Mouse (Mus musculus) cerebellum, postnatal 10 days (tissue): Measurements from ENCODE around the gene Fam49a.
"Not testable (repeated sequence)": the region's sequence is repeated elsewhere in the genome, so short reads cannot be mapped to it uniquely, and the experiment has no call there.

Source experiments
- DNase-seq, 2 experiments: peaks; one replicate each; pipeline ENCODE4 v3.0.0; 2021; ENCODE audit warnings: mixed read lengths in 2 of 2

Fam49a gene

DNA sequence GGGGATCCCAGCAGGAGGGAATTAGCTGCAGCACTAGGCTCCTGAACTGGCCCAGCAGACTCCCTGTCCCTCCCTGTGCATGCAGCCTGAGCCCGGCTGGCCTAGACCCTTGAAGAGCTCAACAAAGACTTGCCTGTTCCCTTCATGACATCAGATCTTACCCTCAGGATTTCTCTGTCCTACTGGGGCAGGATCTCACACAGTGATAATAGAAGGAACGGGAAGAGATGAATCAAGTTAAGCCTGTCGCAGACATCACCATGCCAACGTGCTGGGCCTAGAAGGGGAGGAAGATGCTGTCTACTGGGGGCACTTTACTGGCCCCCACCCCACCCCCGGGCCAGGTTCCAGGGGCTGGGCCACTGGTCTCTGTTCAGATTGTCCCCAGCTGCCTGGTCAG is 53.1 kb downstream of the Fam49a start:
- DNase-seq: peak; percentile 42 to 44

DNA sequence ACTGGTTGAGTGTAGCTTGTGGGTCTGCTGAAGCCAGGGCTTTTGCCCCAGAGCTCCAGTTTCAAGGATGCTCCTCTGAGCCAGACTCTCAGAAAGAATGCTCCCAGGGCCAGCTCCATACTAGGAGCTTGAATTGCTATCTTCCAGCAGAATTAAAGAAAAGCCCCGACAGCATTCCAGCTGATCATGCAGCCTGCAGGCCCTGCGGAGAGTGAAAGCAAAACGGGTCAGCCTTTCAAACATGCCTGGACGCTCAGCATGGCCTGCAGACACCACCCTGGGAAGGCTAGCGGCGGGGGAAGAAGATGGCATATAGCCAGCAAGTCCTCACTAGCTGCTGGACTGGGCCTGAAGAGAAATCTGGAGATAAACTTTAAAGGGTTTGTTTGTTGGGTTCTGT is 55.0 kb downstream of the Fam49a start:
- DNase-seq: peak; percentile 40 to 52

DNA sequence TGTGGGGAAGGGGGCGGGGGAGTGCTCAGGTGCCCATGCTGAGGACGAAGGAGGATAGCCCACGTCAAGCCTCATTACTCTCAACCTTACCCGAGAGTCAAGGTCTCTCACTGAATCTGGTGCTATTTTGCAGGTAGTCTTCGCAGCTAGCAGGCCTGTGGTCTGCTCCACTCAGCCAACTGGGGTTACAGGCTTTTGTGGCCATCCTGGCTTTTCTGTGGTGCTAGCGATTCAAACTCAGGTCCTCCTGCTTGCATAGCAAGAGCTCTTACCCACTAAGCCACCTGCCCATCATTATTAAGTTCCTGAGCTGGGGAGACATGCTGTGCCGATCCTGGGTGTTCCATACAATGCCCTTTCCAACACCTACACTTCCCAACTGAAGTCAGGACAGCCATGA is 55.7 kb downstream of the Fam49a start:
- no peak for DNase-seq

DNA sequence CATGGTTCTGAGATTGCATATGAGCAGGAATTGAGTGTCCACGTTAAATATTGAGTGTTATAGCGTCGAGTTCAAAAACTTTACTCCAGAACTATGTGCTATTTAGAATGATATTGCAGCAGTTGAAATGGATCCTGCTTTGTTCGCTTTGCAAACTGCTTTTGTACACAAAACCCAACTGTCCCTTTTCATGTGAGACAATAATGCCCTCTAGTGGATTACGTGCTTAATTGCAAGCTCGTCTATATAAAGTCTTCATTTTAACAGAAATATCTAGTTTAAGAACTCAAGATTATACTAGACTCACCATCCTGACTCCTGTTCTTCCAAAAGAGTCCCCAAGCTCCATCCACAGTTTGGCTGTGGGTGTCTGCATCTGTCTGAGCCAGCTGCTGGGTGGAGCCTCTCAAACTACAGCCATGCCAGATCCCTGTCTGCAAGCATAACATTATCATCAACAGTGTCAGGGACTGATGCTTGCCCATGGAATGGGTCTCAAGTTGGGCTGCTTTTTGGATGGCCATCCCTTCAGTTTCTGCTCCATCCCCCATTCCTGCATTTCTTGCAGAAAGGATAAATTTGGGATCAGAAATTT is 56.3 kb downstream of the Fam49a start:
- DNase-seq: peak; percentile 33 to 66

- no peak for DNase-seq
Observed at GRCm38 (mm10) chr12:12320693-12321092, 58.8 kb downstream of the Fam49a start.

- DNase-seq: no peak
Observed at GRCm38 (mm10) chr12:12321111-12321510, 59.2 kb downstream of the Fam49a start.

GRCm38 (mm10) chr12:12323084-12323483 is 61.1 kb downstream of the Fam49a start:
- DNase-seq: no peak

DNA sequence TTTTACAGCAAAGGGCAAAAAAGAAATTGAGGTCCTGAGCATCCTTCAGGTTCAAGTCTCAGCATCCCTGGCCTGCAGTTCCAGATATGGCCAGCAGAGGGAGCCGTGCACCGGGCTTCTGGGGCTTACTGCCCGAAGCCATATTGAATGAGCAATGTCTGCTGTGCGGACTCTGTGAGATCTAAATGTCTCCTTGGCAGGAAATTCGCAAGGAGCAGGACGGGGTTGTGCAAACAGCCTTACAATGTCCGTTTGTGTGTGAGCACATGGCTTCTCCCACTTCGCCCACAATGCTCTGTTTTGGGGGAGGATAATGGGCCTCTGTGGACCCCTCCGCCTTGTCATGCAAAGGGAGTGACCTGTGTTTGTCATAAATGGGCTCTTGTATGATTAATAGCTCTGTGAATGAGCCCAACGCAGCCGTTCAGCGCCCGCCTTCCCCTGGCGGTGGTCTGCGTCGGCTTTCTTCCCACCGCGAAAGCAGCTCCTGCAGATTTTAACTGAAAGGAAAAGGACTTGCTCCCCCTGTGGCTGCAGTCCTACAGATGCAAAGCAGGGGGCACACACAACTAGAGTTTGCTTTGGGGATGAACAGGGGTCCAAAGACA is 61.8 kb downstream of the Fam49a start:
- peak; percentile 96 to 99 for DNase-seq

GRCm38 (mm10) chr12:12324266-12324665 is 62.3 kb downstream of the Fam49a start:
- DNase-seq: not testable (repeated sequence)

- no peak for DNase-seq
Observed at GRCm38 (mm10) chr12:12333526-12334310, 71.8 kb downstream of the Fam49a start.

DNA sequence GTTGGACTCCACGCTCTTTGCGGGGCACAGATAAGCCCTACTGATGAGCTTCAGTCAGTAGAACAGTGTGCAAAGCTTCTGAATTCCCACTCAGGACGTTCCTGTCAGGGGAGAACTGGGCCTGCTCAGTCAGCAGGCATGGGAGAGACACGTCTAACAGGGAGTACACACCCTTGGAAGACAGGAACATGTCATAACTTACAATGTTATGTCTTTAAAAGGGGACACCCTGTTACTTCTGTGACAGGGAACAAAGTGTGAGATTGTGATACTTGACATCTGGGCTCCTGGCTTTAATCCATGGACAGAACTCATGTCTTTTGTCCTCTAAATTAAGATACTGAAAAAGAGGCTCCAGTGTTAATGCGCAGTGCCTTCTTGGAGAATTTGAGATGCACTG is 72.5 kb downstream of the Fam49a start:
- no peak for DNase-seq

DNA sequence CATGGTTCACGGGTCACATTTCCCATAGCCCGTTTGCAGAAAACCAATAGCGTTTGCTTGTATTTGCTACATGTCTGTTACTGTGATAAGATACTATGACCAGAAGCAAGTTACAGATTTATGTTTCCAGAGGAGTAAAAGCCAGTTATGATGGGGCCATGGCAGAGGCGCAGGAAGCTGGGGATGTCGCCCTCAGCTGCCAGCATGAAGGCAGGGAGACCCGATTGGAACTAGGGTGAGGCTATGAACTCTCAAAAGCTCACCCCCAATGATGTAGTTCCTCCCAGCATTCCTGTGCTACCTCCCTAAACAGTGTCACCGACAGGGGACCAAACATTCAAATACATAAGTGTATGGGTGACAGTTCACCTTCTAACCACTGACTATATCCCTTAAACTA is 73.6 kb downstream of the Fam49a start:
- DNase-seq: no peak

DNA sequence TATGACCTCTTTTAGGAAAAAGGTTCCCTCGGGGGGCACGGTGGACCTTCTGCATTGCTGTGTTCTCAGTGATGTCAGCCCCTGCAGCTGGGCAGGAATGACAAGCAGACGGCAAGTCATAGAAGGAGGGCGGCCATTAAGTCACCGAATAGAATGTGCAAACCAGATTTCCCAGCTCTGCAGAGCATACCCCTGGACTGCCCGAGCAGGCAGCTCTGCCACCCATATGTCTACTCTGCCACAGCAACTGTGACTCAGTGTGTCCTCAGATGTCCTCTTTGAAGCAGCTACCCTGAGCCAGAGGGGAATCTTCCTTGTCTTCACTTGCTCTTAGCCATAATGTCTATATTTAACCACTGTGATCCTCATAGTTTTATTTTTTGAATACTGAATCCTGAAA is 75.4 kb downstream of the Fam49a start:
- DNase-seq: no peak

DNA sequence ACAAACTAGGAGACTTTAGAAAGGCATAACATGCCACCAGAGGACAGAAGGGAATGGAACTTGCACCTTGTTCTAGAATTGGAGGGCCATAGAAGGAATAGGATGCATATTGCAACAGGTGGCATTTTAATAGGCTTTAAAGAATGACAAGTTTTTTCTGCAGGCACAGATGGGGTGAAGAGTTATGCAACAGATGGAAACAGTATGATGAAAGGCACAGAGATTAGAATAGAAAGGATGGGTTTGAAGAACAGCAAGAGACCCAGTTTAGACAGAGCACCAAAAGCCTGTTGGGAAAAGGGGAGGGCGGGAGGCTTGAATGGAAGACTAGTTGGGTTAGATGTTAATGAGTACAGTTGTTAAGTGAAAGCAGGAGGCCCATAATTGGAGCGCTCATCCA is 81.4 kb downstream of the Fam49a start:
- no peak for DNase-seq

- no peak for DNase-seq
Observed at GRCm38 (mm10) chr12:12348625-12349024, 86.7 kb downstream of the Fam49a start.

DNA sequence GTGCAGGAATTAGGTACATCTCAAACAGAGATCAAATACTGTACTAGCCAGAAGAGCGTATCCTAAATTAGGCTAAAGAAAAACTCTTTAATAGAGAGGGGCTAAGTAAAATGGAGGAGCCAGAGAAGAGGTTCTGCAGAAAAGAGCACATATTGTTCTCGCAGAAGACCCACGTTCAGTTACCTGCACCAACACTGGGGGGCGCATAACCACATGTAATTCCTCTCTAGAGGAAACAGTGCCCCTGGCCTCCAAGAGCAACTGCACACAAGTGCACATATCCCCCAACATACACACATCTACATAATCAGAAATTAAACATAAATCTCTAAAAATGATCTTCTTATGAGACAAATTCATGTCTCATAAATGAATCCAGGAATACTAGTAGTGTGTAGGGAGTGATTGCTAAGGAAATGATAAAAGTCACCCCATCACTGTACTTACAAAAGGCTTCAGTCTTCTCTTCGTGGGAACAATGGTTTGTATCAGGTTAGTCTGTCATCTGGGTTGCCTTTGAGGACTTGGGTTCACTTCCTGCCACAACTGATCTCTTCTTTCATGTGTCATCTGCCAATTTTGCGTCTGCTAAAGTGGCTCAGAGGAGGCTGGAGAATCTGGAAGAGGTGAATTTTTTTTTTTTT is 87.8 kb downstream of the Fam49a start:
- DNase-seq: peak; percentile 20 to 38

DNA sequence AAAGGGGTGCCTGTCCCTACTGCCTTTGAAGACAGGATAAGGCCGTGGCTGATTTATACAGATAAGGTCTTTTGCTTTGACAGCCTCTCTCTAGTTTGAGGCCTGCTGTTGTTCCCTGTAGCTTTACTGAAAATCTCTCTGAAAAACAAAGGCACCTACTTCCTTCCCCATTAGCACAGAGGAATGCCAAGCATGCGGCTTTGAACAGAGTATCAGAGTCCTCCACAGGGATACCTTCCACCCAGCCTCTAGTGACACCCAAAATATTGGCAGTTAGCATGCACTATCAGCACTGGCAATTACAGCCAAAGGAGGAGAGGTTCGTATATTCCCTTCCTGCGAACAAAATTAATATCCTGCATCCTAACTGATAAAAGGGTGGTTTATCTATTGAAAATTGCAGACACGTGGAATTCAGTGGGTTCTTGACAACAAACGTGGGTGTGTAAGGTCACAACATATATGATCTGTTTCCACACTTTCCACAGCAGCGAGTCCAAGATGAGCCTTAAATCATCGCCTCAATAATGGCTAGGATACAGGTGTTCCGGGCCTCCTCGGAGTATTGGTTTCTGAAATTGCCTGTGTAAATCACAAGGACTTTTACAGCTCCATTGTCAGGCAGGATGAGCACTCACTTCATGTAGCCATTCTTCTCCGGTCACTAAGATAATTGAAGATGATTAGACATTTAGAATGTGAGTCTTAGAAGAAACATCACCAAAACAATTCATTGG is 90.0 kb downstream of the Fam49a start:
- DNase-seq: no peak

DNA sequence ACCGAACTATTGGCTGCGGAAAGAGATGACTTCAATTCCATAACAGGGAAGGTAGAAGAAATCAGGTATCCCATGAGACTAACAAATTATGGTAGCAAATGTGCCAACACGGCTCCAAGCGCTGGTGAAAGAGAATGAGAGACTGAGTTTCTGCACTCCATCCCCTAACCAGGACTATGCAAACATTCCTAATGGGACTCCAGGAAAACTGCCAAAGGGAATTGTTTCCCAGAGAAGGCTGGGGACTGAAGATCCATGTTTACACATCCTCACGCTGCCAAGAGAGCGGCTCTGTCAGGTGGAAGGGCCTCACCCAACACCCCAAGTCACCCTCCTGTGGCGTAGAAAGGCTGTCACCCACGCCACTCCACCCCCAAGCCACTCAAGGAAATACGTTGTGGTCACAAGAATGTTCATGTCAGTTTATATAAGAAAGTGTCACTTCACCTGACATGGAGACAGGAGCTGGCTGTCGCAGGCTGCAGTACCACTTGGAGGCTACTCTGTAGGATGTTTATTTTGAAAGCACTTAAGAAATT is 92.2 kb downstream of the Fam49a start:
- DNase-seq: no peak

GRCm38 (mm10) chr12:12356048-12356447 is 94.1 kb downstream of the Fam49a start:
- peak; percentile 10 to 11 for DNase-seq

DNA sequence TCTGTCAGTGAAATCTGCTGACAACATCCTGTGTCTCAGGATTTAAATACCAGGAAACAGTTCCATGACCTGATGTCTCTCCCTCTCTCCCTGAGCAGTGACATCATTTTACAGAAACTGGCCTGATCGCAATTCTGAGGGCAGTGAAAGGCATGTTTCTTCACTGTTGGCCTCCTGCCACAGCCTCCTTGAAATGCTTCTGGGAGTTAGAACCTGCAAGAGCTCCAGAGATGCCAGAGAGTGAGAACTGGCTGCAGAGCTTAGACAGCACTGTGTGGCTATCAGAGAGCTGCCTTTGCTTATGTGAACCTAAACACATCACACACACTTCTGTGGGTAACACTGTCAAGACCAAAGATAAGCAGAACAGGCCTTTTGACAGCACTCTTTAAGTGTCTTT is 94.5 kb downstream of the Fam49a start:
- DNase-seq: peak; percentile 68 to 70

DNA sequence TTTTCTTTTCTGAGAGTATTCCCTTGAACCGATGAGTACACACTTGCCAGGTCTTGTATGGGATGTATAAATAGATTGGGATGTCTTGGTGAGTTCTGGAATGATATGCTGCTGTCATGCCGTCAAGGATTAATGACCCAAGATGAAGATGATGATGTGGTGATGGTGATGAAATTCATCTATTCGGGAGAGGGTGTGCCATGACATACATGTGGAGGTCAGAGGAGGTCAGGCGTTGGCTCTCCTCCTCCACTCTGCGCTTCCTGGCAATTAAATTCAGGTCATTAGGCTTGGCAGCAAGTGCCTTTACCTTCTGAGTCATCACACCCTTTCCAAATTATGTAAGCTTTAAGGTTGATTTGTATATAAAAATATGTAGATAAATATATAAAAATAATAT is 95.0 kb downstream of the Fam49a start:
- peak; percentile 26 to 42 for DNase-seq

DNA sequence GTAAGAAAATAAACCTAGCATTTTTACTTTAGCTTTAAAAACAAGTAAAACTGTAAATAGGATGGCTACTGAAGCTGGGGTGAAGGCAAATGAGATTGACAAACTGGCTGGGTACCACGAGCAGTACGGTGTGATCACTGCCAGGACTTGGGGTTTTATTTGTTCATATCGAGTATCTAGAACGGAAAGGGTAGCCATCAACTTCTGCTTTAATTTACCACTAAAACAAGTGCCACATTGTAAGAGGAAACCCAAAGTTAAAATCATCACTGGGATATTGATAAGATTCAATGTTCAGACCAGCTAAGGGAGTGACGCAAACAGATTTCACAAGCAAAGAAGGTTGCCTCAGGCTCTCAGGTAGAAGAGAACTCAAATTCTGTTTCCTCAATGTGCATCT is 98.0 kb downstream of the Fam49a start:
- DNase-seq: no peak

- no peak for DNase-seq
Observed at GRCm38 (mm10) chr12:12362371-12362770, 100.4 kb downstream of the Fam49a start.
